Mouse (Mus musculus) liver, embryonic 13.5 days (tissue): ENCODE measurements around the gene Zfhx3. TPM values are rescaled to one million over a fixed set of nuclear protein-coding genes. Genes with fewer than 3 reads are reported as not detected.

Experiments used
- ATAC-seq: fragments of 200-750 bp; cut with Nextera tagmentation; 2 replicates; pipeline ENCODE4 v1.8.0; 2017; ENCODE audit warnings: low read depth, mild to moderate bottlenecking, moderate number of reproducible peaks, moderate library complexity
- DNase-seq: peaks from one replicate; pipeline ENCODE4 v3.0.0; 2022
- H3K27ac ChIP-seq: fragments of 300-500 bp; sonication (generic); 2 replicates; pipeline ENCODE4 v1.5.1; 2015; ENCODE audit warnings: moderate library complexity, mild to moderate bottlenecking, inconsistent platforms
- H3K27me3 ChIP-seq: fragments of 300-500 bp; sonication (generic); 2 replicates; pipeline ENCODE4 v1.6.1; 2015; ENCODE audit warnings: mild to moderate bottlenecking, inconsistent platforms
- H3K36me3 ChIP-seq: fragments of 300-500 bp; sonication (generic); 2 replicates; pipeline ENCODE4 v1.6.1; 2015; ENCODE audit warnings: mild to moderate bottlenecking, inconsistent platforms
- H3K4me1 ChIP-seq: fragments of 300-500 bp; sonication (generic); replicated peaks from 2 replicates; pipeline ENCODE4 v1.6.1; 2015; ENCODE audit warnings: inconsistent platforms
- H3K4me2 ChIP-seq: fragments of 300-500 bp; sonication (generic); 2 replicates; pipeline ENCODE4 v1.6.1; 2015; ENCODE audit warnings: inconsistent platforms, mild to moderate bottlenecking, moderate library complexity
- H3K4me3 ChIP-seq: fragments of 300-500 bp; sonication (generic); replicated peaks from 2 replicates; pipeline ENCODE4 v1.5.1; 2015; ENCODE audit warnings: mild to moderate bottlenecking, inconsistent platforms
- H3K9ac ChIP-seq: fragments of 300-500 bp; sonication (generic); 2 replicates; pipeline ENCODE4 v1.6.1; 2015; ENCODE audit warnings: mild to moderate bottlenecking, inconsistent platforms
- H3K9me3 ChIP-seq: fragments of 300-500 bp; sonication (generic); replicated peaks from 2 replicates; pipeline ENCODE4 v1.6.1; 2016; ENCODE audit warnings: inconsistent platforms
- WGBS: fragments of 180-500 bp; shearing (Covaris S2); methylation state at CpG from one replicate; pipeline ENCODE4 v1.1.7; 2015; ENCODE audit not compliant: insufficient replicate concordance; 5-methylcytosine and 5-hydroxymethylcytosine counted together
- polyA plus RNA-seq: library from polyadenylated mRNA; unstranded; fragments of >200 nt; fragmentation: Nextera tagmentation; extraction: Ambion mirVana; gene quantifications from 2 replicates; pipeline ENCODE4 v1.2.1, GENCODE M21; 2015

The Zfhx3 gene
- polyA plus RNA-seq, 1 experiment from 2014 or later: 1.0 TPM

DNA sequence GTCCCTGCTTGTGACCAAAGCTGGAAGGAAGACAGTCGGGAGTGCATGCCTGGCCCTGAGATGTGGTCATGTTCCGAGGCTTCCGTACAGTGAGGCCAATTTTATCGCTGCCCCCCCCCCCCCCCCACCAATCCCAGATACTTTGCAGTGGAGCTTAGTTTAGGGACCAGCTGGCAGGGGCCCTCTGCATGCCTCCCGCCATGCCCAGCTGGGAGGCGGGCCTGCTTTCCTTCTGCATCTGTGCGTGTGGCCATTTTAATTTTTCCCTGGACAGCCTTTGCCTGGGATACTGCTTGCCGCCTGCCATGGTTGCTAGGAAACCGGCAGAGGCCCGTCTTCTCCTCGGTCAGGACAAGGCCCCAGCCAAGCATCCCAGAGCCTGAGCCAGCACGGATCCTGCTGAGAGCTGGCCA lies 886.9 kb downstream of the Zfhx3 start:
- peaks cover 3% of the 10 kb centered on the region; the same call in 1 of the 2 replicates for H3K4me1 ChIP-seq
- H3K36me3 ChIP-seq: no peaks in the 10 kb centered on the region
- 70% methylated on average over 12 of the region's 12 CpGs for WGBS
- no peak overlapping the region for H3K27ac ChIP-seq
- no peak overlapping the region for H3K9ac ChIP-seq
- H3K27me3 ChIP-seq: no peaks in the 10 kb centered on the region
- DNase-seq (no peak), ATAC-seq (no peak)
- H3K9me3 ChIP-seq: no peaks in the 10 kb centered on the region
- H3K4me3 ChIP-seq: no peak overlapping the region
- no peak overlapping the region for H3K4me2 ChIP-seq

GRCm38 (mm10) chr8:108835143-108835542 lies 892.7 kb downstream of the Zfhx3 start:
- WGBS: 70% methylated on average over 11 of the region's 11 CpGs
- H3K27ac ChIP-seq: no peak overlapping the region
- no peaks in the 10 kb centered on the region for H3K4me1 ChIP-seq
- no peak overlapping the region for H3K9ac ChIP-seq
- H3K27me3 ChIP-seq: no peaks in the 10 kb centered on the region
- no peak overlapping the region for H3K4me2 ChIP-seq
- no peak for DNase-seq
- ATAC-seq: no peak
- no peak overlapping the region for H3K4me3 ChIP-seq
- H3K36me3 ChIP-seq: no peaks in the 10 kb centered on the region
- no peaks in the 10 kb centered on the region for H3K9me3 ChIP-seq

DNA sequence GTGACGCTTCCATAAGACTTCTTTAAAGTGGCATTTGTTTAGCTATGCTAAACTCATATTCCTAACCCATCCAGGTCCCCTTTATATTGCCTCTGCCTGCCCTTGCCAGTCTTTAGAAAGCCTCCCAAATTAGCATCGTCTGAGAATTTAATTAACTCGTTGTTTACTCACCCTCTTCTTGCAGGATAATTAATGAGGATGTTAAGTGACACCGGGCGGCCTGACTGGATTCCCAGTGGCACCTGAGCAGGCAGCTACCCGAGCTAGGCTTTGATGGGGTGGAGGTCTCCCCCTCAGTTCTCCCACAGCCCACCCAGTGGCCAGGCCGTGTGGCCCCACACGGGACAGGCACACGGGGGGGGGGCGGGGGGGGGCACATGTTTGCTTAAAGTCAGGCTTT lies 895.3 kb downstream of the Zfhx3 start:
- no peak overlapping the region for H3K4me2 ChIP-seq
- DNase-seq (no peak), ATAC-seq (no peak)
- H3K4me3 ChIP-seq: no peak overlapping the region
- no peaks in the 10 kb centered on the region for H3K9me3 ChIP-seq
- H3K36me3 ChIP-seq: no peaks in the 10 kb centered on the region
- no peak overlapping the region for H3K9ac ChIP-seq
- H3K27me3 ChIP-seq: no peaks in the 10 kb centered on the region
- WGBS: 52% methylated on average over 10 of the region's 10 CpGs
- H3K4me1 ChIP-seq: 0 out of 2 replicates have a peak, but pooled peaks cover 4% of the 10 kb centered on the region
- H3K27ac ChIP-seq: no peak overlapping the region

DNA sequence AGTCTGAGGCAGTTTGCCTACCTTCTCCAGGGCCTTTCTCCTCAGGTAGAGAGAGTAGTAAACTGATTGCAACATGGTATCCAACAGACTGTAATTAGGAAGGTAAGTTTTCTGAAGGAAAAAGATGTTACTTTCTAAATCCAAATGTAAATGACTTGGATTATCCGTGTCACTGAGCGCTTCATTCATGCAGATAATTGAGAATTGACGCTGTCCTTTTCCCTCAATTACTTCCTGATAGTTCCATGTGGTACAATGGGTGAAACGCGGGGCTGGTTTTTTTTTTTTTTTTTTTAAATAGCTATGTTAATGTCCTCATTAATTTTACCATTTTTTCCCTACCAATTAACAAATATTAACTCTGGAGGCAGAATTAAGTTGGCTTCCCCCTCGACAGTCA lies 896.3 kb downstream of the Zfhx3 start:
- H3K36me3 ChIP-seq: no peaks in the 10 kb centered on the region
- ATAC-seq (no peak), DNase-seq (no peak)
- WGBS: 77% methylated on average over 6 of the region's 6 CpGs
- no peaks in the 10 kb centered on the region for H3K9me3 ChIP-seq
- no peaks in the 10 kb centered on the region for H3K27me3 ChIP-seq
- H3K4me3 ChIP-seq: no peak overlapping the region
- no peak overlapping the region for H3K4me2 ChIP-seq
- no peak overlapping the region for H3K9ac ChIP-seq
- no peak overlapping the region for H3K27ac ChIP-seq
- 0 out of 2 replicates have a peak, but pooled peaks cover 6% of the 10 kb centered on the region for H3K4me1 ChIP-seq

DNA sequence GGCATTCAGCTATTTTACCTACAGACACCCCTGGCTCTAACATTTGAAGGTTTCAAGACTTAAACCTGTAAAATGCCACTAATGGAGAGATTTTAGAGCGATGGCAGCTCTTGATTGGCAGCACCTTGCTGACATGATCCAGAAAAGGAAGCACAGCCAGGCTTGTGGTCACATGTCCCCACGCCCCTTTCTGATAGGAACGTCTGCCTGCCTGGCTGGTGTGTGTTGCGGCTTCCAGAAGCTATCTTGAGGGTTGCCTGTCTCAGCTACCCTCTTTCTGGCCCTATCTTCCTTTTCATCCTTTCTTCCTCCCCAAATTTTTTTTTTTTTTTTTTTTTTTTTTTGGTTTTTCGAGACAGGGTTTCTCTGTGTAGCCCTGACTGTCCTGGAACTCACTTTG lies 899.9 kb downstream of the Zfhx3 start:
- Histone ChIP-seq H3K9me3 (no peaks in the 10 kb centered on the region), H3K27me3 (no peaks in the 10 kb centered on the region), H3K27ac (no peak overlapping the region), H3K36me3 (no peaks in the 10 kb centered on the region), H3K4me3 (no peak overlapping the region), H3K9ac (no peak overlapping the region), H3K4me1 (peaks cover 6% of the 10 kb centered on the region), H3K4me2 (no peak overlapping the region)
- ATAC-seq: no peak
- no peak for DNase-seq
- 12% methylated on average over 5 of the region's 5 CpGs for WGBS

DNA sequence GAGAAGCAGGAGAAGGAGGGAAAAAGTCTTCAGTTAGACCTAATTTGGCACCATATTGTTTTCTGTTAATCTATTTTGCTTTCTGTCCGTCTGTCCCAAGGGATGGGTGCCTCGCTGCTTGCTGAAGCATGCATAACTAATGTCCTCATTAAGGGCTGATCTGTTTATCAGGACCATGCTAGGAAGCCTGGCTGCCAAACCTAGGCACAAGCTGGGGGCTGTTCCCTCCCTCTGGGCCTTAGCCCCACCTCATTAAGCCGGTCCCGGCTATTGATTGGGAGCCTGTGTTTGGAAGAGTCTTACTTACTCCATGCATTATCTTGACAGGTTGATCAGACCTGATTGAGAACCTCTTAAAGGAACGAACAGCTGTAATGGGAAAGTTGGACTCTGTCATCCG lies 903.7 kb downstream of the Zfhx3 start:
- Histone ChIP-seq H3K4me3 (no peak overlapping the region), H3K9ac (no peak overlapping the region), H3K27me3 (no peaks in the 10 kb centered on the region), H3K36me3 (no peaks in the 10 kb centered on the region), H3K4me1 (peaks cover 6% of the 10 kb centered on the region), H3K4me2 (no peak overlapping the region), H3K27ac (no peak overlapping the region), H3K9me3 (no peaks in the 10 kb centered on the region)
- DNase-seq (no peak), ATAC-seq (no peak)
- 63% methylated on average over 6 of the region's 6 CpGs for WGBS

DNA sequence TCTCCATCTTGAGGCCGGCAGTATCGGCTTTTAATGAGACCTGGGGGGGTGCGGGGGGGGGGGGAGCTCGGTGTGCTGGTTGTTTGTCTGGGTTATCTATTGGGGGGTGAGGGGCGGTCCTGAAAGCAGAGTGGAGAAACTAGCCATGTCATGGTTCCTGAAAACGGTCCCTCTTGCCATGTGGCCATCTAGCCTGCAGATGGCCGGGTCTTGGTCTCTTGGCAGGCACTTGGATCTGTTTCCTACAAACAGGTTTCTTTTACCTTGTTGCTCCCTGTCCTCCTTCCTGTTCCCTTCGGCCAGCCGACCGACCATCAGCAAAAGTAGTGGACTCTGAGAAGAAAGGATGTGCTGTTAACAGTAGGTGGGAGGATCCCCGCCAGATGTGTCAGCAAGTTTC lies 904.4 kb downstream of the Zfhx3 start:
- 44% methylated on average over 11 of the region's 11 CpGs for WGBS
- no peak for DNase-seq
- Histone ChIP-seq H3K9me3 (no peaks in the 10 kb centered on the region), H3K27ac (no peak overlapping the region), H3K4me2 (no peak overlapping the region), H3K36me3 (no peaks in the 10 kb centered on the region), H3K27me3 (no peaks in the 10 kb centered on the region), H3K4me3 (no peak overlapping the region), H3K4me1 (peaks cover 3% of the 10 kb centered on the region), H3K9ac (no peak overlapping the region)
- no peak for ATAC-seq

DNA sequence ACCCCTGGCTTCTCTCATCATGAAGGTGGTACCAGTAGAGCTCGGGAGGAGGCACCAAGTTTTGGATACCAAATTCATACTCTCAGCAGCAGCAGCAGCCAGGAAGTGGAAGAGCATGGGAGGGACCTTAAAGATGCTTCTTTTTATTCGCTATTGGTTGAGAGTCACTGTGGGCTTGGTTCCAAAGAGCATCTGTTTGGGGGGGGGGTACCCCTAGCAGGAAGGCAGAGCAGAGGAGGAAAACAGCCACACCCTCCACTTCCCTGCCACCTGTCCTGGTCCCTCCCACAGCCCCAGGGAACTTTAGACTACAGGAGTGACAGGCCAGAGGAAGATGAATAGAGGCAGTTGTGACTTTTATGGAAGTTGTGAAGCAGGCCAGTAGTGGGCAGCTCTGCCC lies 904.9 kb downstream of the Zfhx3 start:
- DNase-seq (no peak), ATAC-seq (no peak)
- Histone ChIP-seq H3K36me3 (no peaks in the 10 kb centered on the region), H3K4me3 (no peak overlapping the region), H3K4me1 (peaks cover 3% of the 10 kb centered on the region), H3K9me3 (no peaks in the 10 kb centered on the region), H3K27me3 (no peaks in the 10 kb centered on the region), H3K27ac (no peak overlapping the region), H3K4me2 (no peak overlapping the region), H3K9ac (no peak overlapping the region)
- WGBS: 49% methylated on average over 2 of the region's 2 CpGs

DNA sequence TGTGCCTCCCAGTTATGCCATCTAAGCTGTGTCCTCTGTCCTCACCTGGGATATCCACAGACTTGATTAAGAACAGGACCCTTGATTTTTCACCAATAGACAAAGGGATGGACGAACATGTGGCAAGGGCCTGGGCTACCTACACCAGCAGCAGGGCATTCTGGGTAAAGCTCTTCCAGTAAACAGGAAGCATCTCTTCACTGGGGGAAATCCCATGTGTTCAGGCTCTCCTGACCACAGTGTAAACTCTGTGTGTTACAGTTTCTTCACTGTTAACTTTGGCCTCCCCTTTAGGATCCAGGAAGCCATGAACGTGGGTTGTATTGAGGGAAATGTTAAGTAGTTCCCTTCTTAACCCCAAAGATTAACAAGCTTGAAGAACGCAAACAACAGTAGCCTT lies 906.0 kb downstream of the Zfhx3 start:
- ATAC-seq: no peak
- Histone ChIP-seq H3K9me3 (no peaks in the 10 kb centered on the region), H3K27me3 (no peaks in the 10 kb centered on the region), H3K4me3 (no peak overlapping the region), H3K4me1 (no peaks in the 10 kb centered on the region; the same call in none of the 2 replicates), H3K36me3 (no peaks in the 10 kb centered on the region), H3K27ac (no peak overlapping the region), H3K9ac (no peak overlapping the region), H3K4me2 (no peak overlapping the region)
- no peak for DNase-seq
- 59% methylated on average over 3 of the region's 3 CpGs for WGBS

DNA sequence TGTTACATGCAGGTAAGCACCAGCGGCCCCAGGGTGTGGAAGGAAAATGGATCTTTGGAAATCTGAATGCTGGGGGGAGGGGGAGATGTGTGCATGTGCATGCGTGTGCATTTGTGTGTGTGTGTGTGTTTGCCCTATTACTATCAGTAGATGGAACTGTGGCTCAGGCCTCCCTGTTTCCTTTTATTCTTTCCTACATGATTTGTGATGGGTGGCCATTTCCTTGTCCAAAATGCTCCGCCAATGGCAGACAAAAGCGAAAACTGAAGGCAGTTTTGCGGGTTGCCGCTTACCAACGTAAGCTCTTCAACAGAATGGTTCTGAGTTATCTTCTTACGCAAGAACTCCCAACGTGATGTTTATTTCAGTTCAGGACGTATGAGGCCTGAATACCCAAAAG lies 910.6 kb downstream of the Zfhx3 start:
- Histone ChIP-seq H3K9me3 (no peaks in the 10 kb centered on the region), H3K4me3 (no peak overlapping the region), H3K27ac (no peak overlapping the region), H3K36me3 (0 out of 2 replicates have a peak, but pooled peaks cover 2% of the 10 kb centered on the region), H3K4me1 (peaks cover 4% of the 10 kb centered on the region; the same call in 1 of the 2 replicates), H3K4me2 (no peak overlapping the region), H3K27me3 (no peaks in the 10 kb centered on the region), H3K9ac (no peak overlapping the region)
- DNase-seq (no peak), ATAC-seq (no peak)
- 66% methylated on average over 10 of the region's 10 CpGs for WGBS

DNA sequence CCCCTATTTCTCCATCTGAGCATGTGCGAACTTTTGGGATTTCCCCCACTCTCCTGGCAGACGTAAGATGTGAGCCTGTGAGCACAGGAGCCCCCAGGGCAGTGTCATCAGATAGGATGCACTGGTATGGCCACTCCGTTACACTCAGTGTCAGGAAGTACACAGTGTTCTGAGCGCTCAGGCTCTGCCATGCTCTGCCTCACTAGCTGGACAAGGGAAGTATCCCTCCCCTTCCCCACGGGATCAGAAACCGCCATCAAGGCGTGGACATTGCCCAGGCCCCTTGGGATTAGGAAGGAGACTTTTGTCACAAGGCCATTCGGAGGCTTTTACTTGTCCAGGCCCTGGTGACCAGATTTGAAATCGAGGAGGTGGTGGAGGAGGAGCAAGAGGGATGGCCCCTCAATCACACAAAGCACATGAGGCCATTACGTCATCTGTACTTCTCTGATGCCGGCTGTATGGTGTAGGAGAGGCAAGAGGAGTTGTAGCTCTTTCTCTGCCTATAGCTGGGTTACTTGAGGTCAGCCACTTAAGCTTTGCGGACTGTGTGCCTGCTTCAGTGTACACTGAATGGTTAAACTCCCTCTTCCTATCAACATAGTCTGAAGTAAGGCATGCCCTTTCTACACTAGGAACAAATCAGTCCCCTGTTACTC lies 912.1 kb downstream of the Zfhx3 start:
- H3K36me3 ChIP-seq: 0 out of 2 replicates have a peak, but pooled peaks cover 2% of the 10 kb centered on the region
- DNase-seq: no peak

DNA sequence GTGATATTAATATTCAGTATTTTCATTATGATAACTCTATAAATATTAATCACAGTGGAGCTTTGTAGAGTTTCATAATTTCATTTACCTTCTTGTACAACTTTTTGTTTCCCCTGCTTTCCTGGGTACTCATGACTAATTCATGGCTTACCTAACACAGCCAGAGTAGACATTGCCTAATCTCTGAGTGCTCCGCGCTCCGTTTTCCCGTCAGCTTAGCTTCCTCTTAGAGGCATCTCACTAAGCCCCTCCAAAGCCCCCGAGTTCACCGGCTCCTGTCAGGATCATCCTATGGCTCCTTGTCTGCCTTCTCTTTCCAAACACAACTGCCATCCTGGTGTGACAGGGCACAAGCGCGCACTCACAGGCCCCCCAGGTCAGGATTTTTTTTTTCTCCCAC lies 916.6 kb downstream of the Zfhx3 start:
- no peak for ATAC-seq
- no peak overlapping the region for H3K27ac ChIP-seq
- 0 out of 2 replicates have a peak, but pooled peaks cover 4% of the 10 kb centered on the region for H3K4me1 ChIP-seq
- WGBS: 79% methylated on average over 8 of the region's 8 CpGs
- H3K9me3 ChIP-seq: no peaks in the 10 kb centered on the region
- 0 out of 2 replicates have a peak, but pooled peaks cover 2% of the 10 kb centered on the region for H3K36me3 ChIP-seq
- H3K9ac ChIP-seq: no peak overlapping the region
- H3K4me2 ChIP-seq: no peak overlapping the region
- H3K27me3 ChIP-seq: no peaks in the 10 kb centered on the region
- DNase-seq: no peak
- no peak overlapping the region for H3K4me3 ChIP-seq

More for the DNA sequence above, 912.1 kb downstream of the Zfhx3 start:
- 59% methylated on average over 12 of the region's 12 CpGs for WGBS
- ATAC-seq: no peak
- Histone ChIP-seq H3K4me3 (no peak overlapping the region), H3K27ac (no peak overlapping the region), H3K4me1 (peaks cover 4% of the 10 kb centered on the region; the same call in 1 of the 2 replicates), H3K4me2 (no peak overlapping the region), H3K9me3 (no peaks in the 10 kb centered on the region), H3K27me3 (no peaks in the 10 kb centered on the region), H3K9ac (no peak overlapping the region)
